Mouse (Mus musculus): Measurements from ENCODE around the gene Saa2.

GRCm38 (mm10) chr7:46789177-46789849, 37.7 kb downstream of the Saa2 start:
- no peak for TF ChIP-seq CTCF (IDR thresholded peaks at IDR 0.05; ENCODE audit: low read depth, low read length)
- no peak for TF ChIP-seq POLR2A (IDR thresholded peaks at IDR 0.05; ENCODE audit: borderline replicate concordance, low read depth, low read length)
